Mouse (Mus musculus): ENCODE measurements around the gene Megf9. TPM values are rescaled to one million over a fixed set of nuclear protein-coding genes. Genes with fewer than 3 reads are reported as not detected.

Megf9 gene
- polyA plus RNA-seq, 1 experiment from 2014 or later, result 5.9 TPM

DNA sequence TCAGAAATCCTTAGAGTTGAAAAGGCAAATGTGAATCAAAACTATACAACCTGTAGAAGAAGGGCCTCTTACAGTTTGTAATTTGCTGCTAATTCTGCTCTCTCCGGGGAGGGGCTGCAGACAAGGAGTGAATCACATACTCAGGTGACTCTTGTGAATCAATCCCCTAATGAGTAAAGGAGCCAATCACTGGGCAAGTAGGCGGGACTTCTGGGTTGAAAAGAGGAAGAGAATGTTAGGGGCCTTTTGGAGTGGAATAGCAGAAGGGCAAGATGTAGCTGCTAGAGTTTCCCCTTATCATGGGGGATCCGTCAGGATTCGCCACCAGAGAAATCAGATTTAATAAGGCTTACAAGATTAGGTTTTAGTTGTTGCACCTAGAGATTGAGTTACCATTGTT is 136.7 kb downstream of the Megf9 start:
- Histone ChIP-seq H3K4me3 (ENCODE audit: low read depth, low read length) (no peak overlapping the region), H3K4me1 (ENCODE audit: control insufficient read depth, insufficient read depth, low read length) (no peaks in the 10 kb centered on the region), H3K27ac (ENCODE audit: low read depth, low read length) (no peak overlapping the region), H3K4me2 (no peak overlapping the region), H3K9ac (ENCODE audit: low read depth, low read length) (no peak overlapping the region), H3K9me3 (replicated peaks; ENCODE audit: control insufficient read depth, low read length) (no peaks in the 10 kb centered on the region), H3K27me3 (ENCODE audit: control insufficient read depth, insufficient read depth, low read length) (no peaks in the 10 kb centered on the region), H3K36me3 (ENCODE audit: control insufficient read depth, insufficient read depth, low read length) (peaks cover 2% of the 10 kb centered on the region; the same call in 1 of the 2 replicates)
- no peak for ATAC-seq (replicated peaks; ENCODE audit: insufficient number of reproducible peaks, low FRiP score, low TSS enrichment)
- WGBS (ENCODE audit: insufficient replicate concordance), result 79% methylated on average over 4 of the region's 4 CpGs

DNA sequence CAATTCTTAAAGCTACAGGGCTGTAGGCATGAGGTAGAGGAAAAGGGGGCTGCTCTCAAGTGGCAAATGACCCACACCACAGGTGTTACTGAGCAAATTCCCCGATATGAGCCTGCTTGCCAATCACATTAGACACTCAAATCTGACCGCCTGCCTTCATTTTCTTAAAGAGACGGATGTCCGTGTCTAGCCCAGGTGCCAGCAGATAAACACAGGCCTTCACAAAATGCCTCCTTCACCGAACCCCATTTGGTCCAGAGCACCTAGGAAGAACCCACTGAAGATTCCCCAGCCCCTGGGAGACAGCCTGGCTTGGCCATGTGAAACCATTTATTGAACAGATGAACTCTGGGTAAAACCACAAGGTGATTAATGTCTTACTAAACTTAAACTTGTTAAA is 138.1 kb downstream of the Megf9 start:
- no peaks in the 10 kb centered on the region; the same call in 1 of the 2 replicates for H3K36me3 ChIP-seq (ENCODE audit: control insufficient read depth, insufficient read depth, low read length)
- H3K9me3 ChIP-seq (replicated peaks; ENCODE audit: control insufficient read depth, low read length), result no peaks in the 10 kb centered on the region
- no peaks in the 10 kb centered on the region for H3K27me3 ChIP-seq (ENCODE audit: control insufficient read depth, insufficient read depth, low read length)
- no peak overlapping the region for H3K27ac ChIP-seq (ENCODE audit: low read depth, low read length)
- H3K4me2 ChIP-seq, result no peak overlapping the region
- no peak overlapping the region for H3K4me3 ChIP-seq (ENCODE audit: low read depth, low read length)
- no peaks in the 10 kb centered on the region for H3K4me1 ChIP-seq (ENCODE audit: control insufficient read depth, insufficient read depth, low read length)
- WGBS (ENCODE audit: insufficient replicate concordance), result 90% methylated on average over 5 of the region's 5 CpGs
- no peak for ATAC-seq (replicated peaks; ENCODE audit: insufficient number of reproducible peaks, low FRiP score, low TSS enrichment)
- H3K9ac ChIP-seq (ENCODE audit: low read depth, low read length), result no peak overlapping the region

DNA sequence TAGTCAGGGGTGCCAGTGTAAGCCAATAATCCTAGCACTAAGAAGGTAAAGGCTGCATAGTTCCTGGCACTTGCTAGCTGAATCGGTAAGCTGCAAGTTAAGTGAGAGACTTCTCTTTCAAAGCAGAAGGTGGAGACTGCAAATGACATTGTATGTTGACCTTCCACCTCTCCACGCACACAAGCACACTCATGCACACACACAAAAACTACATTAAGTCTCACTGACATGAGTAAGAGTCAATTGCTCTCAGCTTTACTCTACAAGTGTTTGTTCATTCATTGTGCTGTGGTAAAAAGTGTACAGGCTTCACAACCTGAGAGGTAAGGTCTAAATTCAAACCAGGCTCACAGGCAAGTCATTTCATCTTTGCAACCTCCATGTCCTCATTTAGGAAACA is 140.1 kb downstream of the Megf9 start:
- Histone ChIP-seq H3K27ac (ENCODE audit: low read depth, low read length) (no peak overlapping the region), H3K4me2 (no peak overlapping the region), H3K36me3 (ENCODE audit: control insufficient read depth, insufficient read depth, low read length) (no peaks in the 10 kb centered on the region; the same call in 1 of the 2 replicates), H3K9me3 (replicated peaks; ENCODE audit: control insufficient read depth, low read length) (no peaks in the 10 kb centered on the region), H3K4me1 (ENCODE audit: control insufficient read depth, insufficient read depth, low read length) (no peaks in the 10 kb centered on the region), H3K27me3 (ENCODE audit: control insufficient read depth, insufficient read depth, low read length) (no peaks in the 10 kb centered on the region), H3K9ac (ENCODE audit: low read depth, low read length) (no peak overlapping the region), H3K4me3 (ENCODE audit: low read depth, low read length) (no peak overlapping the region)
- 85% methylated on average over 2 of the region's 2 CpGs for WGBS (ENCODE audit: insufficient replicate concordance)
- ATAC-seq (replicated peaks; ENCODE audit: insufficient number of reproducible peaks, low FRiP score, low TSS enrichment), result no peak

DNA sequence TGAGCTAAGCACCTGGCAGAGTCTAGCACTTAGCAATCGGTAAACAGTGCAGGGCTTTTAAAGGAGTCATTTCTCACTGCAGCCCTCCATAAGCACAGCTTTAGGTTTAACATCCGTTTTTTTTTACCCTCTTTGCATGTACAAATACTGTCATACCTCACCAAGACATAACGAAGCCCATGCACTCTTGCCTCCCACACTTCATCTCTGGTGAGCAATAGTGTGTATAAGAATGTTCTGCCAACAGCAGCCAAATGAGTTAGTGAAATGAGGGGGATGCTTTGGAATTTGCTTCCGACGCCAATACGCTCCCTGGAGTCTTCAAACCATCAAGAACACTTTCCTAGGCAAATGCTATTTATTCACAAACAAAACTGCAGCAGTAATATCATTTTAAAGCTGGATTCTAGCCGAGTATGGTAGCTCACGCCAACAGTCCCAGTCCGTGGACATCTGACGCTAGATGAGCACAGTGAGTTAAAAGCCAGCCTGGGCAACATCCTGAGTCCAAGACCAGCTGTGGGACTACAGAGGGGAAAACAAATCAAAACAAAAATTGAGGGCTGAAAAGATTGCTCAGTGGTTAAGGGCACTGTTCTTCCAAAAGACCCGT is 142.9 kb downstream of the Megf9 start:
- Histone ChIP-seq H3K4me1 (ENCODE audit: control insufficient read depth, insufficient read depth, low read length) (no peaks in the 10 kb centered on the region), H3K9me3 (replicated peaks; ENCODE audit: control insufficient read depth, low read length) (no peaks in the 10 kb centered on the region), H3K4me3 (ENCODE audit: low read depth, low read length) (no peak overlapping the region), H3K27ac (ENCODE audit: low read depth, low read length) (no peak overlapping the region), H3K9ac (ENCODE audit: low read depth, low read length) (no peak overlapping the region), H3K4me2 (no peak overlapping the region), H3K27me3 (ENCODE audit: control insufficient read depth, insufficient read depth, low read length) (no peaks in the 10 kb centered on the region), H3K36me3 (ENCODE audit: control insufficient read depth, insufficient read depth, low read length) (no peaks in the 10 kb centered on the region)
- ATAC-seq (replicated peaks; ENCODE audit: insufficient number of reproducible peaks, low FRiP score, low TSS enrichment), result no peak
- 84% methylated on average over 11 of the region's 11 CpGs for WGBS (ENCODE audit: insufficient replicate concordance)

DNA sequence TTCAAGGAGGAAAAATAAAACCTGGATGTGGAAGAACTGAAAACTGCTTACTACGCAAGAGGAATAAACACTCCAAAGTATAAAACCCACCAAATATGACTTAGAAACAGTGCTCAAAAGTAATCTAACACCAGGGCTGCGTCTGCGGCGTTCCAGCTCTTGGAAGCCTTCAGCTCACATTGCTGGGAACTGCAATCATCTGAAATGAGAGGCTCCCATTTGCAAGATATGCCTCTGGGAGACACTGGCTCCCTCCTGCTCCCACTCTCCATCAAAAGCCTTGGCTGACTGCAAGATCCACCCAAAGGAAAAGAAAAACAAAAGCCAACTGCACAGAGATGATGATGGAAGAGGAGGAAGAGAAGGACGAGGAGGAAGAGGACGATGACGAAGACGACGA is 143.7 kb downstream of the Megf9 start:
- Histone ChIP-seq H3K4me1 (ENCODE audit: control insufficient read depth, insufficient read depth, low read length) (no peaks in the 10 kb centered on the region), H3K4me2 (no peak overlapping the region), H3K27me3 (ENCODE audit: control insufficient read depth, insufficient read depth, low read length) (no peaks in the 10 kb centered on the region), H3K9me3 (replicated peaks; ENCODE audit: control insufficient read depth, low read length) (no peaks in the 10 kb centered on the region), H3K27ac (ENCODE audit: low read depth, low read length) (no peak overlapping the region), H3K9ac (ENCODE audit: low read depth, low read length) (no peak overlapping the region), H3K36me3 (ENCODE audit: control insufficient read depth, insufficient read depth, low read length) (no peaks in the 10 kb centered on the region), H3K4me3 (ENCODE audit: low read depth, low read length) (no peak overlapping the region)
- ATAC-seq (replicated peaks; ENCODE audit: insufficient number of reproducible peaks, low FRiP score, low TSS enrichment), result no peak
- 83% methylated on average over 9 of the region's 9 CpGs for WGBS (ENCODE audit: insufficient replicate concordance)

DNA sequence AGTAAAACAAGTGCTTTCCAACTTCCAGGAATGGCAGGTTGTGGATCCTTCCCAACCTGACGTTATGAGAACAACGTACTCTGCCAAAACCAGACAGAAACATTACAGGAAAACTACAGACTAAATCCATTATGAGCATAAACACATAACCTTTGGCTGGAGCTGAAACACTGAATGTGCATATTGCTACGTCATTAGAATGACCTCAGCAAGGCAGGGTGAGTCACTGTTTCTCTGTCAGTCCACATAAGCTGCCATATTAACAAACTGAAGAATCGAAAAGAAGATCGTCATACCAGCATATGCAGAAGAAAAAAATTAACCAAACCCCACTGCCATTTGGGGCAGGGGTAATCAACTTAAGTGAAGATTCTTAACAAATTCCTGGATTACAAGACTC is 148.6 kb downstream of the Megf9 start:
- WGBS (ENCODE audit: insufficient replicate concordance), result 92% methylated on average over 5 of the region's 5 CpGs
- H3K9ac ChIP-seq (ENCODE audit: low read depth, low read length), result no peak overlapping the region
- H3K27ac ChIP-seq (ENCODE audit: low read depth, low read length), result no peak overlapping the region
- H3K27me3 ChIP-seq (ENCODE audit: control insufficient read depth, insufficient read depth, low read length), result no peaks in the 10 kb centered on the region
- ATAC-seq (replicated peaks; ENCODE audit: insufficient number of reproducible peaks, low FRiP score, low TSS enrichment), result no peak
- H3K4me2 ChIP-seq, result no peak overlapping the region
- H3K36me3 ChIP-seq (ENCODE audit: control insufficient read depth, insufficient read depth, low read length), result no peaks in the 10 kb centered on the region
- no peaks in the 10 kb centered on the region for H3K4me1 ChIP-seq (ENCODE audit: control insufficient read depth, insufficient read depth, low read length)
- H3K4me3 ChIP-seq (ENCODE audit: low read depth, low read length), result no peak overlapping the region
- H3K9me3 ChIP-seq (replicated peaks; ENCODE audit: control insufficient read depth, low read length), result no peaks in the 10 kb centered on the region

DNA sequence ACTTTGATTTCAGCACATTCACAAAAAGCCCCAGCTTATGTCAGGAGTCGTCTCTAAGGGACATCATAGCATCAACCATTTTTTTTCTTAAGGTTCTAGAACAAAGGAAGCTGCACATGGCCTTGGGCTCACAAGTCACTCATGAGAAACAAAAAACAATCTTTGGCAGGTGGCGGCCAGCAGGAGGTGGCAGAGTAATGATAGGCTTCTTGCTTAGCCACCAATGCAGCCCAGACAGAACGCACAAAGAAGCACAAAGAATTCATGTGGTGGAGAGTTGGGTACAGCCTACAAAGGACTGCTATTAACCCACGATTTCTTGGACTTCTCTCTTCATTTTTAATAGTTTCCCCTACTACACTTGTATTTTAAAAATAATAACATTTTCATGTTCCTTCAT is 157.4 kb downstream of the Megf9 start:
- no peaks in the 10 kb centered on the region for H3K36me3 ChIP-seq (ENCODE audit: control insufficient read depth, insufficient read depth, low read length)
- H3K9ac ChIP-seq (ENCODE audit: low read depth, low read length), result no peak overlapping the region
- H3K4me1 ChIP-seq (ENCODE audit: control insufficient read depth, insufficient read depth, low read length), result no peaks in the 10 kb centered on the region
- H3K27me3 ChIP-seq (ENCODE audit: control insufficient read depth, insufficient read depth, low read length), result no peaks in the 10 kb centered on the region
- no peak overlapping the region for H3K4me2 ChIP-seq
- H3K9me3 ChIP-seq (replicated peaks; ENCODE audit: control insufficient read depth, low read length), result no peaks in the 10 kb centered on the region
- no peak for ATAC-seq (replicated peaks; ENCODE audit: insufficient number of reproducible peaks, low FRiP score, low TSS enrichment)
- H3K27ac ChIP-seq (ENCODE audit: low read depth, low read length), result no peak overlapping the region
- WGBS (ENCODE audit: insufficient replicate concordance), result 78% methylated on average over 4 of the region's 4 CpGs
- no peak overlapping the region for H3K4me3 ChIP-seq (ENCODE audit: low read depth, low read length)

Other genes with a start within 250 kb of the Megf9 start
- gene Cdk5rap2, start 124.6 kb downstream of the Megf9 start, polyA plus RNA-seq (2014; fragmentation: Nextera tagmentation; extraction: Ambion mirVana), result 14.8 and 16.1 TPM in 2 replicates

Measured in heart, embryonic 11.5 days (tissue).